Mouse (Mus musculus): ENCODE data around the gene Rasl12.

Gene Rasl12

GRCm38 (mm10) chr9:65392638-65393364 lies 5.5 kb upstream of the Rasl12 start:
- DNase-seq (ENCODE audit: low read depth, low spot score) = peak; percentile 9

GRCm38 (mm10) chr9:65393606-65394005 lies 4.7 kb upstream of the Rasl12 start:
- DNase-seq (ENCODE audit: low read depth, low spot score) = no peak

GRCm38 (mm10) chr9:65394360-65394759 lies 3.9 kb upstream of the Rasl12 start:
- DNase-seq (ENCODE audit: low read depth, low spot score) = no peak

GRCm38 (mm10) chr9:65399934-65400333 lies 1.6 kb downstream of the Rasl12 start:
- DNase-seq (ENCODE audit: low read depth, low spot score) = no peak

- DNase-seq (ENCODE audit: low read depth, low spot score) = no peak
Measured at GRCm38 (mm10) chr9:65404331-65405183, 6.3 kb downstream of the Rasl12 start.

GRCm38 (mm10) chr9:65405184-65405449 lies 6.8 kb downstream of the Rasl12 start:
- DNase-seq (ENCODE audit: low read depth, low spot score) = no peak

GRCm38 (mm10) chr9:65407327-65407726 lies 9.0 kb downstream of the Rasl12 start:
- DNase-seq (ENCODE audit: low read depth, low spot score) = no peak

- DNase-seq (ENCODE audit: low read depth, low spot score) = no peak
Measured at GRCm38 (mm10) chr9:65407861-65408260, 9.6 kb downstream of the Rasl12 start.

- DNase-seq (ENCODE audit: low read depth, low spot score) = no peak
Measured at GRCm38 (mm10) chr9:65408871-65409295, 10.6 kb downstream of the Rasl12 start.

- DNase-seq (ENCODE audit: low read depth, low spot score) = no peak
Measured at GRCm38 (mm10) chr9:65410378-65410777, 12.1 kb downstream of the Rasl12 start.

GRCm38 (mm10) chr9:65411326-65411725 lies 13.0 kb downstream of the Rasl12 start:
- DNase-seq (ENCODE audit: low read depth, low spot score) = no peak

GRCm38 (mm10) chr9:65417738-65418137 lies 19.4 kb downstream of the Rasl12 start:
- DNase-seq (ENCODE audit: low read depth, low spot score) = no peak

- DNase-seq (ENCODE audit: low read depth, low spot score) = no peak
Measured at GRCm38 (mm10) chr9:65419633-65420032, 21.3 kb downstream of the Rasl12 start.

- no peak for DNase-seq (ENCODE audit: low read depth, low spot score)
Measured at GRCm38 (mm10) chr9:65422760-65423501, 24.6 kb downstream of the Rasl12 start, which contains the start of gene Slc51b. TSS of gene Slc51b (minus strand) at chr9:65422955.

- DNase-seq (ENCODE audit: low read depth, low spot score) = no peak
Measured at GRCm38 (mm10) chr9:65424393-65424792, 26.1 kb downstream of the Rasl12 start.

GRCm38 (mm10) chr9:65427511-65427910 lies 29.2 kb downstream of the Rasl12 start:
- DNase-seq (ENCODE audit: low read depth, low spot score) = no peak

GRCm38 (mm10) chr9:65428003-65428402 lies 29.7 kb downstream of the Rasl12 start:
- no peak for DNase-seq (ENCODE audit: low read depth, low spot score)

GRCm38 (mm10) chr9:65430401-65430800 lies 32.1 kb downstream of the Rasl12 start:
- DNase-seq (ENCODE audit: low read depth, low spot score) = no peak

- no peak for DNase-seq (ENCODE audit: low read depth, low spot score)
Measured at GRCm38 (mm10) chr9:65430921-65431320, 32.6 kb downstream of the Rasl12 start.

- peak; percentile 67 for DNase-seq (ENCODE audit: low read depth, low spot score)
Measured at GRCm38 (mm10) chr9:65432236-65432635, 33.9 kb downstream of the Rasl12 start.

- peak; percentile 59 for DNase-seq (ENCODE audit: low read depth, low spot score)
Measured at GRCm38 (mm10) chr9:65434140-65434539, 35.8 kb downstream of the Rasl12 start.

GRCm38 (mm10) chr9:65435211-65435610 lies 36.9 kb downstream of the Rasl12 start:
- DNase-seq (ENCODE audit: low read depth, low spot score) = no peak
